Mouse (Mus musculus) frontal cortex, adult 2 months (tissue): ENCODE measurements around the gene Trappc6b. TPM values are rescaled to one million over a fixed set of nuclear protein-coding genes. Genes with fewer than 3 reads are reported as not detected.

Source experiments
- polyA plus RNA-seq: library from polyadenylated mRNA; depleted of rRNA; stranded (reverse); fragments of >200 nt; gene quantifications from 2 replicates; pipeline ENCODE4 v1.2.3, GENCODE M21; 2012; rRNA removed

The Trappc6b gene
- polyA plus RNA-seq, 1 experiment: 180 TPM

Other genes starting within 250 kb of the Trappc6b start
- 46.1 and 53.5 TPM in 2 replicates for gene Sec23a, start 49.5 kb downstream of the Trappc6b start, polyA plus RNA-seq
- 8.1 and 8.3 TPM in 2 replicates for gene Gemin2, start 48.1 kb downstream of the Trappc6b start, polyA plus RNA-seq
- 105 and 114 TPM in 2 replicates for gene Pnn, start 5.4 kb upstream of the Trappc6b start, polyA plus RNA-seq
- 55.1 and 61.7 TPM in 2 replicates for gene Mia2, start 34.3 kb upstream of the Trappc6b start, polyA plus RNA-seq
- 30.8 and 32.4 TPM in 2 replicates for gene Fbxo33, start 158.3 kb upstream of the Trappc6b start, polyA plus RNA-seq